Mouse (Mus musculus) gonadal fat pad, adult 2 months (tissue): ENCODE measurements around the gene Olfr322. TPM values are rescaled to one million over a fixed set of nuclear protein-coding genes. Genes with fewer than 3 reads are reported as not detected.

Experiments used
- polyA plus RNA-seq: library from polyadenylated mRNA; depleted of rRNA; stranded (reverse); fragments of >200 nt; gene quantifications from 2 replicates; pipeline ENCODE4 v1.2.3, GENCODE M21; 2012; rRNA removed

Gene Olfr322
- polyA plus RNA-seq, 1 experiment = not detected

Other genes with a start within 250 kb of the Olfr322 start
- gene 1810065E05Rik, start 237.7 kb upstream of the Olfr322 start, polyA plus RNA-seq = 0.32 and 0.60 TPM in 2 replicates
- not detected in 2 replicates for gene Gm12253, start 226.2 kb upstream of the Olfr322 start, polyA plus RNA-seq
- gene Lypd9, start 205.9 kb upstream of the Olfr322 start, polyA plus RNA-seq = 0.26 and 0.39 TPM in 2 replicates
- 0.14 and 0.30 TPM in 2 replicates for gene Olfr30, start 196.5 kb upstream of the Olfr322 start, polyA plus RNA-seq
- 0.08 and 0.13 TPM in 2 replicates for gene Olfr332, start 166.2 kb upstream of the Olfr322 start, polyA plus RNA-seq
- gene Olfr331, start 156.2 kb upstream of the Olfr322 start, polyA plus RNA-seq = not detected in 2 replicates
- not detected in 2 replicates for gene Olfr330, start 123.9 kb upstream of the Olfr322 start, polyA plus RNA-seq
- gene Olfr329-ps, start 112.4 kb upstream of the Olfr322 start, polyA plus RNA-seq = not detected in 2 replicates
- not detected in 2 replicates for gene Olfr328, start 103.1 kb upstream of the Olfr322 start, polyA plus RNA-seq
- gene Olfr224, start 88.2 kb upstream of the Olfr322 start, polyA plus RNA-seq = not detected in 2 replicates
- gene Olfr325, start 81.1 kb upstream of the Olfr322 start, polyA plus RNA-seq = not detected in 2 replicates
- gene Olfr324, start 63.7 kb upstream of the Olfr322 start, polyA plus RNA-seq = not detected in 2 replicates
- 0.29 TPM in 1 of 2 replicates, not detected in the other for gene 2210407C18Rik, start 42.7 kb upstream of the Olfr322 start, polyA plus RNA-seq
- not detected in 2 replicates for gene Olfr323, start 28.3 kb upstream of the Olfr322 start, polyA plus RNA-seq
- gene Trim58, start 18.3 kb upstream of the Olfr322 start, polyA plus RNA-seq = not detected in 2 replicates
- gene Olfr320, start 22.3 kb downstream of the Olfr322 start, polyA plus RNA-seq = not detected in 2 replicates
- gene Olfr319, start 40.4 kb downstream of the Olfr322 start, polyA plus RNA-seq = 0.06 TPM in 1 of 2 replicates, not detected in the other
- not detected in 2 replicates for gene Olfr318, start 65.2 kb downstream of the Olfr322 start, polyA plus RNA-seq
- not detected in 2 replicates for gene Olfr317, start 80.4 kb downstream of the Olfr322 start, polyA plus RNA-seq
- gene Olfr316, start 94.0 kb downstream of the Olfr322 start, polyA plus RNA-seq = not detected in 2 replicates
- not detected in 2 replicates for gene Olfr315, start 114.4 kb downstream of the Olfr322 start, polyA plus RNA-seq
- not detected in 2 replicates for gene Olfr314, start 124.2 kb downstream of the Olfr322 start, polyA plus RNA-seq
- gene Fam183b, start 143.2 kb downstream of the Olfr322 start, polyA plus RNA-seq = 3.3 and 4.8 TPM in 2 replicates
- gene Olfr313, start 156.2 kb downstream of the Olfr322 start, polyA plus RNA-seq = not detected in 2 replicates
- gene Olfr312, start 170.5 kb downstream of the Olfr322 start, polyA plus RNA-seq = not detected in 2 replicates
- gene Olfr311, start 180.5 kb downstream of the Olfr322 start, polyA plus RNA-seq = not detected in 2 replicates
- gene Gm12258, start 188.4 kb downstream of the Olfr322 start, polyA plus RNA-seq = 4.6 and 6.2 TPM in 2 replicates
- 7.6 and 9.1 TPM in 2 replicates for gene 2810021J22Rik, start 208.4 kb downstream of the Olfr322 start, polyA plus RNA-seq
- 1.2 and 1.9 TPM in 2 replicates for gene Zfp39, start 245.4 kb downstream of the Olfr322 start, polyA plus RNA-seq